Mouse (Mus musculus): Measurements from ENCODE around the gene Spty2d1. TPM values are rescaled to one million over a fixed set of nuclear protein-coding genes. Genes with fewer than 3 reads are reported as not detected.

Gene Spty2d1
- polyA plus RNA-seq, 1 experiment from 2014 or later: 19.4 TPM

Other genes with a start within 250 kb of the Spty2d1 start
- 27.7 and 31.5 TPM in 2 replicates for gene Hps5, start 212.3 kb downstream of the Spty2d1 start, polyA plus RNA-seq (2015; fragmentation: Nextera tagmentation; extraction: Ambion mirVana)
- gene Gtf2h1, start 212.3 kb downstream of the Spty2d1 start, polyA plus RNA-seq (2015; fragmentation: Nextera tagmentation; extraction: Ambion mirVana): 42.3 and 43.8 TPM in 2 replicates
- gene Ldha, start 166.9 kb downstream of the Spty2d1 start, polyA plus RNA-seq (2015; fragmentation: Nextera tagmentation; extraction: Ambion mirVana): 1,596 and 1,620 TPM in 2 replicates
- gene Ldhc, start 147.2 kb downstream of the Spty2d1 start, polyA plus RNA-seq (2015; fragmentation: Nextera tagmentation; extraction: Ambion mirVana): 0.12 TPM in 1 of 2 replicates, not detected in the other
- 177 and 180 TPM in 2 replicates for gene Tsg101, start 88.4 kb downstream of the Spty2d1 start, polyA plus RNA-seq (2015; fragmentation: Nextera tagmentation; extraction: Ambion mirVana)
- 11.7 and 12.4 TPM in 2 replicates for gene Uevld, start 49.9 kb downstream of the Spty2d1 start, polyA plus RNA-seq (2015; fragmentation: Nextera tagmentation; extraction: Ambion mirVana)
- gene Gm9999, start 24.8 kb downstream of the Spty2d1 start, polyA plus RNA-seq (2015; fragmentation: Nextera tagmentation; extraction: Ambion mirVana): not detected in 2 replicates
- gene Tmem86a, start 42.2 kb upstream of the Spty2d1 start, polyA plus RNA-seq (2015; fragmentation: Nextera tagmentation; extraction: Ambion mirVana): 28.1 and 30.2 TPM in 2 replicates
- 0.66 and 0.92 TPM in 2 replicates for gene Ptpn5, start 125.3 kb upstream of the Spty2d1 start, polyA plus RNA-seq (2015; fragmentation: Nextera tagmentation; extraction: Ambion mirVana)
- not detected in 2 replicates for gene Mrgpra6, start 196.5 kb upstream of the Spty2d1 start, polyA plus RNA-seq (2015; fragmentation: Nextera tagmentation; extraction: Ambion mirVana)
- gene Mrgpra9, start 244.4 kb upstream of the Spty2d1 start, polyA plus RNA-seq (2015; fragmentation: Nextera tagmentation; extraction: Ambion mirVana): not detected in 2 replicates

All from kidney, embryonic 15.5 days (tissue).